Mouse (Mus musculus) heart, adult 8-10 months (tissue): ENCODE data around the gene Rin2. TPM values are rescaled to one million over a fixed set of nuclear protein-coding genes. Genes with fewer than 3 reads are reported as not detected.
"Not testable (repeated sequence)": the region's sequence is repeated elsewhere in the genome, so short reads cannot be mapped to it uniquely, and the experiment has no call there.

Experiments
- DNase-seq: peaks from one replicate; pipeline ENCODE4 v3.0.0; 2022; ENCODE audit warnings: low spot score
- microRNA-seq: library from miRNA; unstranded; fragments of <30 nt; microRNA quantifications from one replicate; pipeline ENCODE4 v1.2.0, GENCODE M21; 2022
- total RNA-seq, 4 experiments: library from RNA; stranded (reverse); gene quantifications; 2 replicates each; pipeline ENCODE4 v1.2.4; 2022

Rin2 gene
- total RNA-seq, 4 experiments from 2014 or later, result 17.8 to 21.7 (median 21.0) TPM

DNA sequence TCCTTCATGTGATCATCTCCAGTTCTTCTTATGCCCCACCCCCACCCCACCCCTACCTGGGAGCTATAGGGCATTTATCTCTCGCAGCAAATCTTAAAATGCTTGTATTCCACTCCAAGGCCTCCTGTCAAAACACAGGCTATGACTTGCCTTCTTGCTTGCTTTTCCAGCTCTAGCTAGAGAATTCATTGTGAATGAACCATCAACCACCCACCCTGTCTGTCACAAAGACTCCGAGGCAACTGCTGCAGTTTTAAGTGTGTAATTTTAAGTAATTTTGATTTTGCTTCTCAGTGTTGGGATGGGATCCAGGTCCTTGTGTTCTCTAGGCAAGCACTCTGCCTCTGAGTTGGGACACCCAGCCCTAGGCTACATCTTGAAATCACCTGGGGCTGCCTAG, 215.6 kb downstream of the Rin2 start:
- DNase-seq, result no peak

DNA sequence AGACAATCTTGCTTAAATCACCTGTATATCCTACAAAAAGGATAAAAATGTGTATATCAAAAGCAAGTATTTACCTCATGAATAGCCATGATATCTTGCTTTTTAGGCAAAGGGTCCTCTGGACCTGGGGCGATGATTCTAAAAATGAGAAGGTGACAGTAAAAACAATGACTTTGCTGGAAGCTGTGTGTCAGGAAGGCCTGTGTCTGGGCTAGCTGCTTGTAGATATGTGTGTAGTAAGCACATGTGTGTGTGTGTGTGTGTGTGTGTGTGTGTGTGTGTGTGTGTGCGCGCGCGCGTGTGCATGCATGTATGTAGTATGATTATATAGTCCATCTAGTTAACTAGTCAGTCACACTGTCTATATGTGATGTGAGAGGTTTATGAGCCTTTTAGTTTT, 218.7 kb downstream of the Rin2 start:
- DNase-seq, result no peak

DNA sequence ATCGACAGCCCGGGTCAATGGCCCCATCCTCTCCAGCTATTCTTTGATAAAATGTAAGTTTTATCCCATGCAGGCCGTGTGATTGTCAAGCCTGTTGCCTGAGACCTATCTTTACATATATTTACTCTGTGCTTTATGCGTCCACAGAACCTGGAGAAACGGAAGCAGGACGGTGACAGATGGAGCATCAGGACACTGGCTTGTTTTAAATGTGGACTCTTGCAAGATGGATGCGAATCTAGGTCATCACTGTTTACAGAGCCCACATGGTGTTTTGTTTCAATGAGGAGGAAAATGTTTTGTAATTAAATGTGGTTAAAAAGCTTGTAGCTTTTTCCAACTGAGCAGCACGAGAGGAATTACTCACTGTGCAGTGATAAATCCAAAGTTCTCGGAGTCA, 223.1 kb downstream of the Rin2 start:
- DNase-seq, result no peak

DNA sequence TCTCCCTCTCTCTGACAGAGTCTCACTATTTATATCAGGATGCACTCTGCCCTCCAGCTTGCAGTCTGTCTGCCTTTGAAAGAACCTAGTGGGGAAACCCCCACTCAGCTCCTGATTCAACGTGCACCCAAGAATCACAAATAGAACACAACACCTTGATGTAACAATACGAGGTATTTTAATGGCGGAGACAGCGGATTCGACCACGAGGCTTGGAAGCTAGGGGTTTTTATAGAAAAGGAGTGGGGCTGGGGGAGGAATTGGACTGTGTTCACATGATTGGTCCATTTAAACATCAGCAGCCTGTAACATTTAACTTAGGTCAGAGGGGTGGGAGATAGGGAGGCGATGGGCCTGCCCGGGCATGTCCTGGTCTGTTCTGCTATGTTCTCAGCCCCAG, 225.3 kb downstream of the Rin2 start:
- not testable (repeated sequence) for DNase-seq

DNA sequence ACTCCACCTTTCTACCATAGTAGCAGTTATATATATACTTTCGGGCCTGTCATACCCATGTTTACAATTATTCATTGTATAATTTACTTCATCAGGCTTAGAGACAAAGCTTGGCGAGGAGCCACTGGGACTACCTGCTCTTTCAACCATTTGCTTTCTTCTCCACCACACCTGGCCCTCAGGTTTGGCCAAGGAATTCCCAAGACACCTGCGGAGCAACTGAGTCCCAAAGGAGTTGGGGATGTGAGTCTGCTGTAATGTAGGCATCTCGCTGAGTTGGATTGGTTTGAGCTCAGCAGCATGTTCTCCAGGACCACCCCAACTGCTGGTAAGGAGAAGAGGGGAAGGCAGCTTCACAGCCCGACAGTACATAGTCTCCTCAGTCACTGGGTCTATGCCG, 226.8 kb downstream of the Rin2 start, which contains the start of gene Naa20:
TSS of gene Naa20 (plus strand) at position 239 of the 400 bp plus-strand sequence.
- no peak for DNase-seq

DNA sequence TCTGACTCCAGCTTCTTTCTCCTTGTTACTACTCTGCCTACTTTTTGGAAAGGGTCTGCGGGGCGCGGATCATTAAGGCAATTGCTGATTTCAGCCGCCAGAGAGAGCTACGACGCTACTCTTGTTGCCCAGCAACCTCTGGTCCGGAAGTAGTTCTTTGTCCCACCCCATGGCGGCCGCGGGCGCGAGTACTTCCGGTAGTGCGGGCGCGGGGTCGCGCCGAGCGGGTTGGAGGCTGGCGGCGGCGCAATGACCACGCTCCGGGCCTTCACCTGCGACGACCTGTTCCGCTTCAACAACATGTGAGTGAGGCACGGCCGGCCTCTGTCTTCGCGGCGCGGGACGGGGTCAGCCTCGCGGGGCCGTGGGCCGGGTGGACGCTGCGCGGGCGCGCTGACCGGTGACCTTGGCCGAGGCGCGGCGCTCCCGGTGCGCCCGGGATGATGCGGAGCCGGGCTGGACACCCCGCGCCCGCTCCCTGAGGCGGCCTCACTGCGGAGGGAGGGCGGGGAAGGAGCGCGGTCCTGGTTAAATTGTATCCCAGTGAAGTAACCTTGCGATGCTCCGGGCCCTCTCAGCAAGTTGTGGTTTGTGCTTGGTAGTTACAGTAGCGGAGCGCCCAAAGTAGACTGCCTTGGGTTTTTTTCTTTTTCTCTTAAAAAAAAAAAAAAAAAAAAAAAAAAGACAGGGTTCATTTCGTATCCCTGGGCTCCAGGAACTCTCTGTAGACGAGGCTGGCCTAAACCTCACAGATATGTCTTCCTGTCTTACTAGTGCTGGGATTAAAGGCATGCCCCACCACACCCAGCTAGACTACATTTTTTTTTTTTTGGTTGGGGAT, 228.3 kb downstream of the Rin2 start:
- peak; percentile 88 for DNase-seq

DNA sequence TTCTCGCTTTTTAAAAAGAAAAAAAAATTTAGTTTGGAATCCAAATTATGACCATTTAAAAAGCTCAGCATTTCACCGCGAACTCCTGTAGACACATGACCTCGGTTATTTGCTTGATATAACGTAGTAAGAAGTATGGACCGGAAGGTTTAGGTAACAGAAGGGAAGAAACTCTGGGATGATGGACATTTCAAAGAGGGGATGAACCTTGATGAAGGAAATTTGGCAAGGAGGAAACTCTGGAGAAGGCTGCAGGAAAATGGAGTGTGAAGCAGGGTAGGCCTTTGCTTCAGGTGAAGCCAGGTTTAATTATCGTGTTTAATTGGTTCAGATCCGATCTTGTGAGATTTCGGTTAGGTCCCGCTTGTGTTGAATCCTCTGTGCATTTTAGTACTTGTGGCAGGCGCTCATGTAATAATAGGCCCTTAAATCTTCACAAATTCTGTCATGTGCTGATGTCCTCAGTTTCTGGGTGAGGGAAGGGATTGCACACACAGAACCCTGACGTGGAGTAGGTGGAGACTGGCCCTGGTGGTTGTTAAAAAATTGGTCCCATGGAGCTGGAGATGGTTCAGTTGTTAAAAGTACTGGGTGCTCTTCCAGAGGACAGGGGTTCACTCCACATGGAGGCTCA, 229.1 kb downstream of the Rin2 start:
- no peak for DNase-seq

DNA sequence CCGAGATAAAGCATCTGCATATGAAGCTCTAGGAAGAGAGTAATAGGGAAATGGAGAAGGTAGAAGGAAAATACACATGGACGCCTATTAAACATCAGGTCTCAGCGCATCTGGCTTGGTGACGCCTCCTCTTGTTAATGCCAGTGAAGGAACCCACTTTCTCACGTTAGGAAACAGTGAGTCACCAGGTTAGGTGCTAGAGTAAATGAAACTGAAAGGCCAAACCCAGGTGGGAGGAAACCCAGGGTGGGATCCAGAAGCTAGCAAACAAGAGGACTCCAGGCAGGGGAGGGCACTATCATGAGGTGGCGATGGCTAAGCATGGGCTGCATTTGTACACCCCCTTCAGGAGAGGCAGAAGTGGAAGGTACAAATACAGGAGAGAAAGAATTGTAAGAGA, 230.1 kb downstream of the Rin2 start:
- no peak for DNase-seq

DNA sequence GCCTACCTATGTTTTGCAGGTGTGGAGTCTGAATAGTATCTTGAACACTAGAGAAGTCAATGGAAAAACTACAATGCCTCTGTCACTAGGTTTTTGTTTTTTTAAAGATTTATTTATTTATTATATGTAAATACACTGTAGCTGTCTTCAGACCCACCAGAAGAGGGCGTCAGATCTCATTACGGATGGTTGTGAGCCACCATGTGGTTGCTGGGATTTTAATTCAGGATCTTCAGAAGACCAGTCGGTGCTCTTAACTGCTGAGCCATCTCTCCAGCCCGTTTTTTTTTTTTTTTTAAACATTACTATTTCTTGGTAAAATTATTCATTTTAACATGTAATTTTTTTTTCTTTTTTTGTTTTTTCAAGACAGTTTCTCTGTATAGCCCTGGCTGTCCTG, 230.9 kb downstream of the Rin2 start:
- DNase-seq, result not testable (repeated sequence)

DNA sequence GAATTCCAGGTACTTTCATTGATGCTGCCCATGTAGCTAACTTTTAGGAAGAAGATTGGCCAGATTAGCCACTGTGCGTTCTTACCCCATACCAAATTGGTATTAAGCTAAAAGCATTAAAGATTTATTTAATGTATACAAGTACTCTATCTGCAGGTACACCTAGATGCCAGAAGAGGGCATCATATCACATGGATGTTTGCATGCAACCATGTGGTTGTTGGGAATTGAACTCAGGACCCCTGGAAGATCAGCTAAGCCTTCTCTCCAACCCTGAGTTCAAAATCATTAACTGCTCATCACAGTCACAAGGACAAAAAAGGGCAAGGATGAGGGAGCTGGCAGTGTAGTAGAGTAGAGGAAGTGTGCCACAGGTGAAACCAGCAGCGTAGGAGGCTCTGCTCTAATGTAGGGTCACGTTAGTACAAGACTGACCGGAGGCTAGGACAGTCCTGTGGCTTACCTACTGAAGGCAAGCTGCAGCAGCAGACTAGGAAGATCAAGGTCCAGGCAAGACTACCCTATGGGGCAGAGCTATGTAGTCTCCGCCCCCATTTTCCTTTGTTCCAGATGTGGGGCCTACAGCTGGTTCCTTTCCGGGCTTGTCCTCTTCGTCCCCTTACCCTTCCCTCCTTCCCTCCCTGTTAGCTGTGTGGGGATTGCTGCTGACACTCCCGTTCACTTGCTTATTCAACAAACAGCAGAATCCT, 246.1 kb downstream of the Rin2 start:
- DNase-seq, result no peak

DNA sequence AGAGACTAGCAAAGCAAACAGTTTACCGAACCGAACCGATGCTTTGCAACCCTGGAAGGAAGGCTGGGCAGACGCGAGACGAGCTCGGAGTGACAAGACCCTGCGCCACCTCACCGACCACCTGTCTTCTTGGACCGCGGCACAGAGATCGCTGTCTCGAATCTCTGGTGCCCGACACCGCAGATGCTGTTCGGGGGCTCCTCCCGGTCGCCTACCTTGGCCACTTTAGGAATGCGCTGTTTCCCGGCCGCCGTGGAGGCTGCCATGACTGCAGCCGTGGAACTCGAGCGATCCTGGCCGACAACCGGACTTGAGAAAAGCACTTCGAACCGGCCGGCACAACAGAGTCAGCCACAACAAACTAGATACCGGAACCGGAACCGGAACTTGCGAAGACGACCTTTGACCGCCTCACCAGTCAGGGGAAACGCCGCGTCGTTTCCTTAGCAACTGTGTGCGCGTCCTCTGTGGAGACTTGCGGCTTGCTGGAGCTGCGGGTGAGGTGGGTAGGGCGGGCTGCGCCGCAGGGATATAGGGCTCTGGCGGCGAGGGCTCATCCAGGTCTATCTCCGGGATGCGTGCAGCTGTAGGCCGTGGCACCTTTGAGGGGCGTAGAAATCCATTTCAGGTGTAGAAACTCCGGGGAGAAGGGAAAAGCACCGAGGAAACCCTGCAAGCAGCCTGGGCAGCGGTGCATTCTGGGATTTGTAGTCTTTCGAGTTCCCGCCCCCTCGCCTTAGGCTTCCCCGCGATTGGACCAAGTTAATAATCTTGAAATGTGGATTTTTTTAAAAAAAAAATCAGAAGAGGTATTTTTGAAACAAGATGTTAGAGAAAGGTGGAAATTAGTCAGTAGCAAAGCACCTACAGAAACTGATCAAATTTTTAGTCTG, 259.6 kb downstream of the Rin2 start, which contains the start of the genes Cfap61 and Crnkl1:
TSS of gene Cfap61 (plus strand) at position 446 of the 893 bp plus-strand sequence.
TSS of gene Crnkl1 (minus strand) at position 676 of the 893 bp plus-strand sequence.
- DNase-seq, result peak; percentile 94

DNA sequence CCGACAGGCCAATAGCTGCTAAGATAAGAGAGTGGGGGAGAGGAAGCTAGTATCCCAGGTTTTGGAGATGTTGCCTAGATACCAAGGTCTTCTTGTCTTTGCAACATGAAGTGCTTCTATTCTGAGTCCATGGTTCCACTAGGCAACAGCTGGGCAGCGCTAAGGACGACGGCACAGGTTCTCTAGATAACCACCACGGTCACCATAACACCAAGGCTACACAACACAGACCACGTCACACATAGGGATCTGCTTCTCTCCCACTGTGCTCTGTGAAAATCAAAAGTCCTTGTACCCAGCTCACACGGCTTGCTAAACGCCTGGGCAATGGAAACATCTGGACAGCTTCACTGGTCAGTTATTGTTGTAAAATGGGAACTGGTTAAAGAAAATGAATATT, 262.0 kb downstream of the Rin2 start:
- DNase-seq, result peak; percentile 26

Small RNA genes lying within 50 kb of the gene (microRNA-seq; reads per million reads assigned to microRNA genes)
- gene Gm25026, result not detected

Other genes starting within 250 kb of the Rin2 start
- gene Naa20, start 226.9 kb downstream of the Rin2 start, total RNA-seq, result 10 to 100 TPM; 73.0 to 85.8 (median 80.3) TPM